Mouse (Mus musculus) B cell, adult 2 months (primary cell): ENCODE results near the gene Nnat.

Experiments used
- DNase-seq, 2 experiments: peaks; one replicate each; pipeline ENCODE4 v3.0.0; 2022

Nnat gene

DNA sequence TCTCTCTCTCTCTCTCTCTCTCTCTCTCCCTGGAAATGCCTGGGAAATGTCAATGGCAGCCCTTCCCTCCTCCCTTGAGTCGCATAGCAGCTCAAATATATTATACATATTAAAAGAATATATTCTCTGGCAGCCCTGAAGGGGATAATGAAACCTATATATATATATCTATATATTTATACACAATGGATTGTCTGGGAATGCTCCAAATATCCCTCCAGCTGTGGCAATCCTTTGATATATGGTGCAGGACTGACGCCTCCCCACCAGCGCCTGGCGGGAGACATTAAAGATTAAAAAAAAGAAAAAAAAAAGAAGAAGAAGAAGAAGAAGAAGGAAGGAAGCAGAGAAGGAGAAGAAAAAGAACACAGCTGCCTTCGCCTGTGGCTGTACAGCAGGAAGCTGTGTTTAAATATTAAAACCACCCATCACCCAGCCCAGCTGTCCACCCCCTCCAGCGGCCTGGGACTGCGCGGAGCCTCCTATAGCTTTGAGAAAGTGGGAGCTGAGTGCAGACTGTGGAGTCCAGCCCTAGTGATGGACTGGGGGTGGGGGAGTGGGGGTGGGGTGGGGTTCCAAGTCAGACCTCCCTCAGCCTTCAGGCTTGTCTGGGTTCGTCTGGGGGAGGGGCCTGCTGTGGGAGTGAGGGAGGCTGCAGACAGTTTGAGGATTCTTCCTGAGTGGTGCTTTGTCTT is 47.8 kb downstream of the Nnat start:
- DNase-seq = no peak

DNA sequence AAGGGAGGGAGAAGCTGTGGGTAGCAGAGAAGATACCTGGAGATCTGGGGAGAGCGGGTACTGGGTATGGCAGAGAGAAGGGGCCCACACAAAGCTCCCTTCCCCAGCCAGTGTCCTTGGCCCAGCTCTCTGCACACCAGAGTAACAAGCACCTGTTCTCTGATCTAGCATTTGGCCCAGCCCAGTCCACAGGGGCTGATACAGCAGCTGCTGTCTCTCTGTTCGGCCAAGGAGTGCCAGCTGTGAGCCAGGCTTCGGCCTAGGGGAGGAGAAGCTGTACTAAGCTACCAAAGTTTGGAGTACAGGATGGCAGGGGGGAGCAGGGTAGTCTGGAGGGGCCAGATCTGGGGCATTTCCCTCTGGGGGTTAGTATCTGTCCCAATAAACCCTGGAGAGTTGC is 51.9 kb downstream of the Nnat start:
- DNase-seq = no peak
